Mouse (Mus musculus): Measurements from ENCODE around the gene Dscam.

The Dscam gene

DNA sequence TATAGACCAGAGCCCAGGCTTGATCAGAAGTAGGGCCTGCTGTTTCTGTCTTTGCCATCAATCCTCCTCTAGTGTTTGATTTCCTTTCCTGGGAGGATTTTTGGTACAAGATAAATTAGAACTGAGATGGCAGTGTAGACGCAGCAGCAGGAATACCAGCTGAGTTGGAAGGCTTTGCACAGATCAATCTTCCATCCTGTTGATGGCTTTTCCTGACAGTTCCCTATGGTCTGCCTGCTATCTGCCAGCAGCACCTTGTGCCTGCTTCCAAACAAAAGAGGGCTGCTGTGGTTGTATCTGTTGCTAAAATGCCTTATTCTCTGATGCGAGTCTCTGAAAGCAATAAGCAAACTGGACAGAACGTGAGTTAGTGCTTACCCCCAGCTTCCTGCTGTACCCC lies 402.6 kb downstream of the Dscam start:
- in situ Hi-C loops (cut with MboI, MseI) = no loop called here

GRCm38 (mm10) chr16:96767508-96767907 lies 403.0 kb downstream of the Dscam start:
- in situ Hi-C loops (cut with MboI, MseI) = no loop called here

DNA sequence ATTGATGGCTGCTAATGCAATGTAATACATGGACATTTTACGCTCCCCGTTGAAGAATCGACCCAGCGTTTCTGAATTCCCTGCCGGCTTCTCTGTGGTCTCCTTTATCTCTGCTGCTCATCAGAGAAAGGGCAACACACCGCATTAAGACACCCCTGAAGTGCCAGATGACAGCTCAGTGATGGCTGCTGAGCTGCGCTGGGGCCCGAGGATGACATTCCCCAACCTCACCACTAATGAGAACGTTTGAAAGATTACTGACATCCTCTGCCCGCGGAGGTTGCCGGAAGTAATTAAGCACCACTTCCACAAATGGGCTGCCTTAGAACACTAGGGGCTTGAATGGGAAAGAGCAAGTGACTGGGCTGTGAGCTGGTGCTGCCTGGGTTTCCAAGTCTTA lies 409.3 kb downstream of the Dscam start:
- in situ Hi-C loops (cut with MboI, MseI) = no loop called here

- in situ Hi-C loops (cut with MboI, MseI) = no loop called here
These were observed 411.4 kb downstream of the Dscam start for GRCm38 (mm10) chr16:96759081-96759603.

GRCm38 (mm10) chr16:96758381-96758780 lies 412.2 kb downstream of the Dscam start:
- in situ Hi-C loops (cut with MboI, MseI) = no loop called here

DNA sequence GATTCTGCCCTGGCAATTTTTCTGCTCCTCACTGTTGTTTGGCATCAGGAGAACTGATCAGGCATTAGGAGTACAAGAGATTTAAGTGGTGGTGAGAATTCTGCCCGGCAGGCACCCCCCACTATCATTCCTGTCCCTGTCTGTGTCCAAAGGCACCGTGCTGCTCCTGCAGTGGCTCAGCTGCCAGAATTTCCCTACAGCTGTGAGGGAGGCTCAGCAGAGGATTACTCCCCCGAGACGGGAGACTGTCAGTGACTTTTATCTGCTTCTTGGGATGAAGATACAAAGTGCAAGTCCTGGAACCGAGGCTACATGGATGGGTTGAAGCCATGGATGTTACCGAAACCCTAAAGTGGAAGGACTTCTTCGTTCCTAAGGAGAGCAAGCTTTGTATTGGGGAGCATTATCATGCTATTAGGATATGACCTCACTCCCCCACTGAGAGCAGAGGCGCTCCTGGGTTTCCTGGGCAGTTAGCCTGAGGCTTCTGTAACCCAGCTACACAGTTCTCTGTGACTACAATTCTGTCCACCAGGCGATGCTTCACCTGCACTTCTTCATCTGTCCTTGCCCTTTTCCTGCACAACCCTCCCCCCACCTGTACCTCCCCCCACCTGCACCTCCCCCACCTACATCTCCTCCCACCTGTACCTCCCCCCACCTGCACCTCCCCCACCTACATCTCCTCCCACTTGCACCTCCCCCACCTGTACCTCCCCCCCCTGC lies 412.8 kb downstream of the Dscam start:
- in situ Hi-C loops (cut with MboI, MseI) = no loop called here

DNA sequence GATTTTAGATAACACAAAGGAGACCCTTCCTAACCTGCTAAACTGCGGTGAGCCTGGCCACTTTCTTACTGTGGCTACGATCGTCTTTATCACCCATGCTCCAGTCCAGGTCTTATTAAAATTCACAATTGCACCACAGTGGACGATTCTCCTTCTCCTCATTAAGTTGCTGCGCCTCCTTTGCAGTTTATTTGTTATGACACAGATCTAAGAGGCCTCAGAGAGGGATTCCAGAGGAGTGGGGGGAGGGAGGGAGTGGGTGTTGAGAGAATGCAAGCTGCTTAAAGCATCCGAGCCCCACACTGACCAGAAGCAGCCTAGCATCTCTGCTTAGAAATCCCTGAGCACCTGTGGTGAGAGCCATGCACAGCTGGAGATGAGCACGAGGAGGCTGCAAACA lies 413.6 kb downstream of the Dscam start:
- in situ Hi-C loops (cut with MboI, MseI) = no loop called here

GRCm38 (mm10) chr16:96754971-96755504 lies 415.5 kb downstream of the Dscam start:
- in situ Hi-C loops (cut with MboI, MseI) = no loop called here

- in situ Hi-C loops (cut with MboI, MseI) = no loop called here
These were observed 416.2 kb downstream of the Dscam start for GRCm38 (mm10) chr16:96754381-96754780.

GRCm38 (mm10) chr16:96753781-96754173 lies 416.8 kb downstream of the Dscam start:
- in situ Hi-C loops (cut with MboI, MseI) = no loop called here

GRCm38 (mm10) chr16:96753164-96753780 lies 417.3 kb downstream of the Dscam start:
- in situ Hi-C loops (cut with MboI, MseI) = no loop called here

GRCm38 (mm10) chr16:96742475-96743255 lies 427.9 kb downstream of the Dscam start:
- in situ Hi-C loops (cut with MboI, MseI) = no loop called here

DNA sequence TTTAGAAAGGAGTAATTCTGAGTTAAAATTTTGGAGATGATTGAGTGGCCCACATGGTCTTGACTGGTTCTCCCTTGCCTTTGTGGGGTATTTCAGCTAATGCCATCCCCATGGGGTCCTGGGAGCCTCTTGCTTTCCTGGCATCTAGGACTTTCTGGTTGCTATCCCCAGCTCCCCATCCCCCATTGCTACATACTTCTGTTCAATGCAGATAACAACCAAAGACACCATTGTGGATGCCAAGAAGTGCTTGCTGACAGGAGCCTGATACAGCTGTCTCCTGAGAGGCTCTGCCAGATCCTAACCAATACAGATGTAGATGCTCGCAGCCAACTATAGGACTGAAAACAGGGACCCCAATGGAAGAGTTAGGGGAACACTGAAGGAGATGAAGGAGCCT lies 429.2 kb downstream of the Dscam start:
- in situ Hi-C loops (cut with MboI, MseI) = no loop called here

DNA sequence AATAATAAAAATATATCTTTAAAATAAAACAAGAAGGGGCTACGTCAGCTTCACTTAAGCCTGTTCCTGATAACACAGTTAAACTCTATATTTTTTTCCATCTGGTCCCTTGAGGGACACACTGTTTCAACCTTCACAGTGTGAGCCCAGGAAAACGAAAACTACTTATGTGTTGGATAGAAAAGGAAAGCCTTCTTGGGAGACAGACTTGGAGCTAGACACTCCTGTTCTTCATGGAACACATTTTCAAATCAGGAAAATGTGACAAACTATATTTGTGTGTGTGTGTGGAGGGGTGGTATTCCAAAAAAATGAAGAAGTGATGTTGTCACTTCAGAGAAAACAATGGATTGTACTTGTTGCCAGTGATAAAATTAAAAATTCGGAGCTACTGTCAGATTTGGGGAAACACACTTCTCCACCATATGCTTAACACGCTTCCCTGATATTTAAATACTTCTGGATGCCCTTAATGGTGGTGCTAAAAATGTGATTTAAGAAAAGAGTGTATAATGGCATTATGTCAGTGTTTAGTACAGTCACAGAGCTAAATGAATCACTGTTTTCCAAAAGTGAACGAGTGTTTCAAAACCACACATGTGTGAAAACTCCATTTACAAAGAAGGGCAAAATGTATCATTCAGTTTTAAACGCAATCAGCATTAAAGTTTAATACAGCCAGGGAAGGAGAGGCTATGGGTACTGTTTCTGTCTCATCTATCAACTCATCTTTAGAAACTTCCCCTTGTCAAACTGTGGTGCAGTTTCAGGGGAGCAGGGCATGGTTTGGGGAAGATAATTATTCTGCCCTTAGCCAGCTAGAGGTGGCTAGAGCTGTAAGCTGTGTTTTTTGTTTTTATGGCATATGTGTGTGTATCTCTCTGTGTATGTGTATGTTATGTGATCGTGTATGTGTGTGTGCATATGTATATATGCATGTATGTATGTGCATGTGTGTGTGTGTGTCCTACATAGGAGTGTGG lies 430.2 kb downstream of the Dscam start:
- in situ Hi-C loops (cut with MboI, MseI) = no loop called here

DNA sequence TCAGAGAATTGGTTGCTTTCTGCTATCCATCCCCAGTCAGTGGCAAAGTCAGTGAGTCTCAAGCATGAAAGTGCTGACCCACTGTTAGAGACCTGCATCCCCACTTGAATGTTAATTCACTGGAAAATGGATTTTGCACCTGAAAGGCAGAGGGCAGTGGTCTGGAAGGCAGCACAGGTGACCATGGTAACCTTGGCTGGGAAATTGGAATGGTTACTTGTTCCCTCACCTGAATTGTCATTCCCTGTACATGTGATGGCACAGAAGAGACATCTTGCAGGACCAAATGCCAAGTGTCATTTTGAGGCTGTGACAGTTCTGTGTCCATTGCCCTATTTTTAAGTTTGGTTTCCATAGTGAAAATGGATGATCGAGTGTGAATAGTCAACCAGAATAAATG lies 434.1 kb downstream of the Dscam start:
- in situ Hi-C loops (cut with MboI, MseI) = no loop called here

DNA sequence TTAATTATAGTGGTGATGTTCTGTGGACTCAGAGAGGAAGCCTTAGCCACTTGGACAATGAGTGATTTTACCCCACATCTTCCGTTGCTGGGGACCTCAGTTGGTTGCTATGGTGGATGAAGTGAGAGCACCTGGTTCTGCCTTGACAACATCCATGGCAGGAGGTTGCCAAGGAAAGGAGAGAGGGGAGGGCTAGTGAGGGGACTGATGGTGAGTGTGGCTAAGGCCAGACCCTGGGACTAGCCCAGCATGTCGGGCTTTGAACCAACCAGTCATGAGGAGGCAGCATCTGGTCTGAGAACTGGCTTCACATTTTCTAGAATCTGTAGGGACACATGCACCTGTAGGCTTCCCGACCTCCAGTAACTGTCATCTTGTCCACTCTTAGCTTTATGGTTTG lies 439.7 kb downstream of the Dscam start:
- in situ Hi-C loops (cut with MboI, MseI) = no loop called here

- in situ Hi-C loops (cut with MboI, MseI) = no loop called here
These were observed 442.4 kb downstream of the Dscam start for GRCm38 (mm10) chr16:96727836-96728774.

- in situ Hi-C loops (cut with MboI, MseI) = no loop called here
These were observed 445.4 kb downstream of the Dscam start for GRCm38 (mm10) chr16:96725071-96725724.

DNA sequence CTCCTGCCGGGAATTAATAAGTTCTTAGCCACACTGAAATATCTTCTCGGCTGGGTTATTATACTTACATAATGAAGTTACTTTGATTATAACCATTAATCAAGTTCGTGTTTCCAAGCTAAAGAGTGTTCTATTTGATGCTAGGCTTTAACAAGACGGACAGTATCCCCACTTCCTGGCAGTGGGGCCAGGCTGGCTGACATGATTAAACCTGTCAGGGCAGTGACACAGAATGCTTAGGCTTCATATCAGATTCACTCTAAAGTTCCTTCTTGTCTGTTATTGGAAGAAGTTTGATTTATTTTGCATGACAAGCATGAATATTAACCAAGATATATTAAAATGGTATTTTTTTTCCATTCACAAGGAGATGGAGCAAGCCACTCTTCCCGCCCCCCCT lies 446.0 kb downstream of the Dscam start:
- in situ Hi-C loops (cut with MboI, MseI) = no loop called here
